Mouse (Mus musculus) liver, embryonic 18 days (tissue): ENCODE results near the gene Ggact. TPM values are rescaled to one million over a fixed set of nuclear protein-coding genes. Genes with fewer than 3 reads are reported as not detected.

Source experiments
- polyA plus RNA-seq: library from polyadenylated mRNA; depleted of rRNA; stranded (reverse); fragments of >200 nt; gene quantifications from 2 replicates; pipeline ENCODE4 v1.2.3, GENCODE M21; 2012; rRNA removed

Ggact gene
- 51.6 and 59.2 TPM in 2 replicates for polyA plus RNA-seq

DNA sequence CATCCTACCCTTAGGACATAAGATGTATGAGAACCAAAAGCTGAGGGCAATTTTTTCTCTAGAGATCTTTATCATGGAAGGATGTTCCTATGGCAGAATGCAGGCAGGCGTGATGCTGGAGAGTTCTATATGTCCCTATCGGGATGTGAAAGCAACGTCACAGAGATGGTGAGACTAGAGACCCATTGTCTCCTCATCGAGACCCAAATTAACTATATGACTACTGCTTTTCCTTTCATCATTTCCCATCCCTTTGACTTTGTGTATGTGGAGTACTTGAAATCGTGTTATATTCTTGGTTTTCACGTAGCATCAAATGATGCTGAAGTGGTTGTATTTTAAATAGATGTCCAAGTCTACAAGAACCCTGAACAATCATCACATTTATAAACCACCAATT, at the start of gene Ggact:
TSS of gene Ggact (minus strand) at position 101 of the 400 bp plus-strand sequence.

Other genes with a start within 250 kb of the Ggact start
- gene Tmtc4, start 70.3 kb upstream of the Ggact start, polyA plus RNA-seq: 1.8 and 2.0 TPM in 2 replicates